Mouse (Mus musculus) forebrain, embryonic 16.5 days (tissue): ENCODE measurements around the gene Scfd2. TPM values are rescaled to one million over a fixed set of nuclear protein-coding genes. Genes with fewer than 3 reads are reported as not detected.

Experiments
- ATAC-seq: fragments of 200-750 bp; cut with Nextera tagmentation; 2 replicates; pipeline ENCODE4 v1.8.0; 2017; ENCODE audit warnings: mild to moderate bottlenecking, moderate library complexity
- H3K27ac ChIP-seq: fragments of 300-500 bp; sonication (generic); 2 replicates; pipeline ENCODE4 v1.5.1; 2014; ENCODE audit warnings: low read length, control low read depth
- H3K27me3 ChIP-seq: fragments of 300-500 bp; sonication (generic); replicated peaks from 2 replicates; pipeline ENCODE4 v1.6.1; 2014; ENCODE audit warnings: low read length; ENCODE audit not compliant: control insufficient read depth, insufficient read depth
- H3K36me3 ChIP-seq: fragments of 300-500 bp; sonication (generic); 2 replicates; pipeline ENCODE4 v1.6.1; 2014; ENCODE audit not compliant: control insufficient read depth, insufficient read depth
- H3K4me1 ChIP-seq: fragments of 300-500 bp; sonication (generic); replicated peaks from 2 replicates; pipeline ENCODE4 v1.6.1; 2014; ENCODE audit warnings: low read length; ENCODE audit not compliant: control insufficient read depth, insufficient read depth
- H3K4me2 ChIP-seq: fragments of 300-500 bp; sonication (generic); 2 replicates; pipeline ENCODE4 v1.6.1; 2014; ENCODE audit warnings: mild to moderate bottlenecking, low read length, control low read depth
- H3K4me3 ChIP-seq: fragments of 300-500 bp; sonication (generic); replicated peaks from 2 replicates; pipeline ENCODE4 v1.5.1; 2014; ENCODE audit warnings: mild to moderate bottlenecking, low read length, control low read depth
- H3K9ac ChIP-seq: fragments of 300-500 bp; sonication (generic); replicated peaks from 2 replicates; pipeline ENCODE4 v1.6.1; 2014; ENCODE audit warnings: low read depth, low read length, control low read depth
- H3K9me3 ChIP-seq: fragments of 300-500 bp; sonication (generic); 2 replicates; pipeline ENCODE4 v1.6.1; 2016; ENCODE audit warnings: low read length; ENCODE audit not compliant: control insufficient read depth
- WGBS: fragments of 180-500 bp; shearing (Covaris S2); extraction: QIAGEN DNeasy Blood & Tissue Kit; methylation state at CpG from one replicate; pipeline ENCODE4 v1.1.7; 2014; 5-methylcytosine and 5-hydroxymethylcytosine counted together
- polyA plus RNA-seq: library from polyadenylated mRNA; unstranded; fragments of >200 nt; fragmentation: Nextera tagmentation; extraction: Ambion mirVana; gene quantifications from 2 replicates; pipeline ENCODE4 v1.2.1, GENCODE M21; 2015

The Scfd2 gene
- polyA plus RNA-seq, 1 experiment from 2014 or later = 28.4 TPM

- Histone ChIP-seq H3K9me3 (no peaks in the 10 kb centered on the region), H3K36me3 (no peaks in the 10 kb centered on the region), H3K27ac (no peak overlapping the region), H3K4me3 (no peak overlapping the region), H3K27me3 (no peaks in the 10 kb centered on the region), H3K9ac (no peak overlapping the region), H3K4me2 (no peak overlapping the region), H3K4me1 (no peaks in the 10 kb centered on the region)
- ATAC-seq = no peak
- WGBS = 14% methylated on average over 4 of the region's 4 CpGs
These were observed 231.4 kb downstream of the Scfd2 start for GRCm38 (mm10) chr5:74300140-74300539.

- 78% methylated on average over 5 of the region's 5 CpGs for whole genome bisulfite sequencing
These were observed 234.4 kb downstream of the Scfd2 start for GRCm38 (mm10) chr5:74297113-74297512.

GRCm38 (mm10) chr5:74296096-74296495, 235.5 kb downstream of the Scfd2 start:
- H3K9me3 ChIP-seq = no peaks in the 10 kb centered on the region
- H3K27ac ChIP-seq = no peak overlapping the region
- no peak overlapping the region for H3K9ac ChIP-seq
- H3K36me3 ChIP-seq = no peaks in the 10 kb centered on the region
- no peak overlapping the region for H3K4me3 ChIP-seq
- H3K27me3 ChIP-seq = no peaks in the 10 kb centered on the region
- 0 out of 2 replicates have a peak, but pooled peaks cover 5% of the 10 kb centered on the region for H3K4me1 ChIP-seq
- no peak for ATAC-seq
- 26% methylated on average over 5 of the region's 5 CpGs for WGBS
- no peak overlapping the region for H3K4me2 ChIP-seq

More at GRCm38 (mm10) chr5:74297113-74297512, 234.4 kb downstream of the Scfd2 start:
- H3K4me2 ChIP-seq = no peak overlapping the region
- no peak for ATAC-seq
- no peak overlapping the region for H3K27ac ChIP-seq
- no peaks in the 10 kb centered on the region for H3K27me3 ChIP-seq
- H3K36me3 ChIP-seq = no peaks in the 10 kb centered on the region
- no peak overlapping the region for H3K4me3 ChIP-seq
- H3K9ac ChIP-seq = no peak overlapping the region
- H3K9me3 ChIP-seq = no peaks in the 10 kb centered on the region
- H3K4me1 ChIP-seq = no peaks in the 10 kb centered on the region

GRCm38 (mm10) chr5:74293513-74293912, 238.0 kb downstream of the Scfd2 start:
- H3K9ac ChIP-seq = no peak overlapping the region
- no peak overlapping the region for H3K27ac ChIP-seq
- no peaks in the 10 kb centered on the region for H3K27me3 ChIP-seq
- no peak for ATAC-seq
- H3K9me3 ChIP-seq = no peaks in the 10 kb centered on the region
- H3K36me3 ChIP-seq = no peaks in the 10 kb centered on the region
- 78% methylated on average over 5 of the region's 5 CpGs for WGBS
- H3K4me2 ChIP-seq = no peak overlapping the region
- 0 out of 2 replicates have a peak, but pooled peaks cover 5% of the 10 kb centered on the region for H3K4me1 ChIP-seq
- no peak overlapping the region for H3K4me3 ChIP-seq

GRCm38 (mm10) chr5:74292050-74292449, 239.5 kb downstream of the Scfd2 start:
- Histone ChIP-seq H3K9me3 (no peaks in the 10 kb centered on the region), H3K27ac (no peak overlapping the region), H3K4me3 (no peak overlapping the region), H3K9ac (no peak overlapping the region), H3K27me3 (no peaks in the 10 kb centered on the region), H3K36me3 (no peaks in the 10 kb centered on the region), H3K4me2 (no peak overlapping the region), H3K4me1 (0 out of 2 replicates have a peak, but pooled peaks cover 5% of the 10 kb centered on the region)
- 71% methylated on average over 2 of the region's 2 CpGs for WGBS
- peak; percentile 45; the same call in 1 of the 2 replicates for ATAC-seq

GRCm38 (mm10) chr5:74291575-74291974, 240.0 kb downstream of the Scfd2 start:
- Histone ChIP-seq H3K4me3 (no peak overlapping the region), H3K9ac (no peak overlapping the region), H3K27ac (no peak overlapping the region), H3K9me3 (no peaks in the 10 kb centered on the region), H3K27me3 (no peaks in the 10 kb centered on the region), H3K4me1 (0 out of 2 replicates have a peak, but pooled peaks cover 5% of the 10 kb centered on the region), H3K4me2 (no peak overlapping the region), H3K36me3 (no peaks in the 10 kb centered on the region)
- peak; percentile 33; the same call in 1 of the 2 replicates for ATAC-seq
- 63% methylated on average over 9 of the region's 9 CpGs for WGBS

- Histone ChIP-seq H3K9me3 (no peaks in the 10 kb centered on the region), H3K27me3 (no peaks in the 10 kb centered on the region), H3K4me2 (no peak overlapping the region), H3K9ac (no peak overlapping the region), H3K4me3 (no peak overlapping the region), H3K4me1 (0 out of 2 replicates have a peak, but pooled peaks cover 5% of the 10 kb centered on the region), H3K36me3 (no peaks in the 10 kb centered on the region), H3K27ac (no peak overlapping the region)
- ATAC-seq = no peak
- 88% methylated on average over 6 of the region's 6 CpGs for WGBS
These were observed 241.6 kb downstream of the Scfd2 start for GRCm38 (mm10) chr5:74289957-74290356.

GRCm38 (mm10) chr5:74288206-74288605, 243.4 kb downstream of the Scfd2 start:
- WGBS = 77% methylated on average over 2 of the region's 2 CpGs
- H3K4me3 ChIP-seq = no peak overlapping the region
- H3K36me3 ChIP-seq = no peaks in the 10 kb centered on the region
- H3K4me1 ChIP-seq = 0 out of 2 replicates have a peak, but pooled peaks cover 5% of the 10 kb centered on the region
- H3K9ac ChIP-seq = no peak overlapping the region
- H3K9me3 ChIP-seq = no peaks in the 10 kb centered on the region
- ATAC-seq = no peak
- H3K27me3 ChIP-seq = no peaks in the 10 kb centered on the region
- no peak overlapping the region for H3K4me2 ChIP-seq
- H3K27ac ChIP-seq = no peak overlapping the region

GRCm38 (mm10) chr5:74286301-74286700, 245.3 kb downstream of the Scfd2 start:
- Histone ChIP-seq H3K4me1 (no peaks in the 10 kb centered on the region), H3K9ac (no peak overlapping the region), H3K27me3 (no peaks in the 10 kb centered on the region), H3K4me2 (no peak overlapping the region), H3K36me3 (no peaks in the 10 kb centered on the region), H3K9me3 (no peaks in the 10 kb centered on the region), H3K4me3 (no peak overlapping the region), H3K27ac (no peak overlapping the region)
- WGBS = 84% methylated on average over 4 of the region's 4 CpGs
- ATAC-seq = no peak

GRCm38 (mm10) chr5:74285764-74286163, 245.8 kb downstream of the Scfd2 start:
- no peak overlapping the region for H3K4me3 ChIP-seq
- ATAC-seq = no peak
- no peaks in the 10 kb centered on the region for H3K27me3 ChIP-seq
- WGBS = 72% methylated on average over 7 of the region's 7 CpGs
- no peaks in the 10 kb centered on the region for H3K4me1 ChIP-seq
- H3K4me2 ChIP-seq = no peak overlapping the region
- no peaks in the 10 kb centered on the region for H3K36me3 ChIP-seq
- no peak overlapping the region for H3K9ac ChIP-seq
- no peaks in the 10 kb centered on the region for H3K9me3 ChIP-seq
- no peak overlapping the region for H3K27ac ChIP-seq
